Mouse (Mus musculus) CH12.LX (cell line): ENCODE measurements around the gene Ywhag. TPM values are rescaled to one million over a fixed set of nuclear protein-coding genes. Genes with fewer than 3 reads are reported as not detected.

Experiments used
- DNase-seq: peaks from one replicate; pipeline ENCODE4 v3.0.0-alpha.2; 2013; ENCODE audit errors: extremely low read depth
- H3K27ac ChIP-seq: 2 replicates; pipeline ENCODE4 v1.5.1; 2012; ENCODE audit warnings: low read depth, mild to moderate bottlenecking, control low read depth, moderate library complexity; ENCODE audit not compliant: insufficient read depth
- H3K27me3 ChIP-seq: replicated peaks from 2 replicates; pipeline ENCODE3; 2012; ENCODE audit warnings: inconsistent platforms
- H3K36me3 ChIP-seq, 2 experiments: replicated peaks in 1 of 2; 2 replicates each; pipeline versions ENCODE3 to v1.6.1; 2012; ENCODE audit warnings: inconsistent platforms in 1 of 2, low read length in 1 of 2, mild to moderate bottlenecking in 1 of 2, mixed read lengths in 1 of 2, moderate library complexity in 1 of 2; ENCODE audit not compliant: control insufficient read depth in 1 of 2, insufficient read depth in 1 of 2
- H3K4me1 ChIP-seq, 2 experiments: 2 replicates each; pipeline ENCODE4 v1.6.1; 2012; ENCODE audit warnings: inconsistent platforms in 1 of 2, moderate library complexity in 1 of 2; ENCODE audit not compliant: insufficient read depth in 2 of 2, control insufficient read depth in 1 of 2
- H3K4me2 ChIP-seq: 2 replicates; pipeline ENCODE4 v1.6.1; 2012; ENCODE audit warnings: low read depth, mild to moderate bottlenecking, control low read depth; ENCODE audit not compliant: poor library complexity, insufficient read depth, severe bottlenecking
- H3K4me3 ChIP-seq, 3 experiments: fragments of 150-350 bp in 1 of 3; sonication (generic) in 1 of 3; replicated peaks in 1 of 3; 2 replicates each; pipeline versions ENCODE3 to v1.5.1; 2011 to 2012; ENCODE audit warnings: low read depth in 2 of 3, low read length in 2 of 3, mild to moderate bottlenecking in 2 of 3, moderate library complexity in 2 of 3, control low read depth in 1 of 3, improper control_type of control experiment in 1 of 3, inconsistent platforms in 1 of 3, mixed read lengths in 1 of 3; ENCODE audit not compliant: poor library complexity in 1 of 3
- H3K79me2 ChIP-seq: replicated peaks from 2 replicates; pipeline ENCODE4 v1.6.1; 2012; ENCODE audit warnings: mild to moderate bottlenecking, moderate library complexity; ENCODE audit not compliant: control insufficient read depth, poor library complexity, insufficient read depth, severe bottlenecking; ENCODE audit errors: extremely low read depth
- H3K9ac ChIP-seq: 2 replicates; pipeline ENCODE4 v1.6.1; 2012; ENCODE audit warnings: low read depth, mild to moderate bottlenecking, control low read depth, moderate library complexity; ENCODE audit not compliant: insufficient read depth
- H3K9me3 ChIP-seq: replicated peaks from 2 replicates; pipeline ENCODE3; 2012; ENCODE audit warnings: low read length, inconsistent platforms, mixed read lengths
- BHLHE40 ChIP-seq: IDR thresholded peaks from 2 replicates; pipeline ENCODE4 v1.6.1; 2011; ENCODE audit warnings: mild to moderate bottlenecking, low read depth, low read length, improper control_type of control experiment
- CHD1 ChIP-seq: IDR thresholded peaks from 2 replicates; pipeline ENCODE4 v1.6.1; 2012; ENCODE audit warnings: low read depth, low read length, improper control_type of control experiment, inconsistent platforms
- CHD2 ChIP-seq: IDR thresholded peaks from 2 replicates; pipeline ENCODE4 v1.6.1; 2011; ENCODE audit warnings: low read length, improper control_type of control experiment
- CTCF ChIP-seq, 2 experiments: IDR thresholded peaks in 1 of 2; conservative IDR thresholded peaks in 1 of 2; 2 replicates each; pipeline ENCODE4 v1.5.1; 2011 to 2012; ENCODE audit warnings: low read depth in 2 of 2, low read length in 2 of 2, improper control_type of control experiment in 1 of 2, inconsistent platforms in 1 of 2, mild to moderate bottlenecking in 1 of 2, moderate library complexity in 1 of 2
- ELF1 ChIP-seq: IDR thresholded peaks from 2 replicates; pipeline ENCODE4 v1.6.1; 2014; ENCODE audit warnings: low read depth, mild to moderate bottlenecking, inconsistent platforms, low read length, improper control_type of control experiment
- ETS1 ChIP-seq: conservative IDR thresholded peaks from 2 replicates; pipeline ENCODE4 v1.6.1; 2012; ENCODE audit warnings: low read depth, mild to moderate bottlenecking, inconsistent platforms, low read length, improper control_type of control experiment, moderate library complexity
- GABPA ChIP-seq: IDR thresholded peaks from 2 replicates; pipeline ENCODE4 v1.6.1; 2012; ENCODE audit warnings: low read depth, low read length, improper control_type of control experiment, inconsistent platforms; ENCODE audit not compliant: insufficient replicate concordance
- IRF4 ChIP-seq: IDR thresholded peaks from 2 replicates; pipeline ENCODE4 v1.6.1; 2014; ENCODE audit warnings: low read depth, mild to moderate bottlenecking, inconsistent platforms, low read length, improper control_type of control experiment
- MAFK ChIP-seq: IDR thresholded peaks from 2 replicates; pipeline ENCODE4 v1.6.1; 2011; ENCODE audit warnings: low read length, improper control_type of control experiment; ENCODE audit not compliant: insufficient replicate concordance
- MEF2A ChIP-seq: IDR thresholded peaks from 2 replicates; pipeline ENCODE4 v1.6.1; 2014; ENCODE audit warnings: low read depth, mild to moderate bottlenecking, inconsistent platforms, low read length, improper control_type of control experiment, borderline replicate concordance
- MYC ChIP-seq: IDR thresholded peaks from 2 replicates; pipeline ENCODE4 v1.6.1; 2011; ENCODE audit warnings: low read depth, mild to moderate bottlenecking, improper control_type of control experiment, low read length
- NRF1 ChIP-seq: IDR thresholded peaks from 2 replicates; pipeline ENCODE4 v1.6.1; 2014; ENCODE audit warnings: low read depth, mild to moderate bottlenecking, inconsistent platforms, low read length, improper control_type of control experiment, moderate library complexity
- PAX5 ChIP-seq: IDR thresholded peaks from 2 replicates; pipeline ENCODE4 v1.6.1; 2012; ENCODE audit warnings: low read length, inconsistent platforms, mixed read lengths
- POLR2A ChIP-seq: IDR thresholded peaks from 2 replicates; pipeline ENCODE4 v1.6.1; 2011; ENCODE audit warnings: low read depth, mild to moderate bottlenecking, improper control_type of control experiment, low read length
- RAD21 ChIP-seq: IDR thresholded peaks from 2 replicates; pipeline ENCODE4 v1.6.1; 2011; ENCODE audit warnings: low read depth, mild to moderate bottlenecking, low read length, improper control_type of control experiment, moderate library complexity
- RCOR1 ChIP-seq: conservative IDR thresholded peaks from 2 replicates; pipeline ENCODE4 v1.6.1; 2012; ENCODE audit warnings: low read depth, mild to moderate bottlenecking, inconsistent platforms, low read length, improper control_type of control experiment
- SMC3 ChIP-seq: IDR thresholded peaks from 2 replicates; pipeline ENCODE4 v1.6.1; 2011; ENCODE audit warnings: low read depth, low read length, improper control_type of control experiment
- TBP ChIP-seq: conservative IDR thresholded peaks from 2 replicates; pipeline ENCODE4 v1.6.1; 2011; ENCODE audit warnings: low read depth, low read length, improper control_type of control experiment
- USF2 ChIP-seq: conservative IDR thresholded peaks from 2 replicates; pipeline ENCODE4 v1.6.1; 2011; ENCODE audit warnings: low read depth, low read length, improper control_type of control experiment
- ZC3H11A ChIP-seq: IDR thresholded peaks from 2 replicates; pipeline ENCODE4 v1.6.1; 2012; ENCODE audit warnings: low read depth, mild to moderate bottlenecking, inconsistent platforms, low read length, improper control_type of control experiment
- dilution Hi-C: fragments of 300-500 bp; cut with MboI; formaldehyde crosslinking; loops from 2 replicates; pipeline ENCODE4 v1.14.3; 2020; ENCODE audit warnings: low sequenced_read_pairs; ENCODE audit not compliant: extremely low pct_unique_long_range_greater_than_20kb, extremely low pct_ligation_motif_present
- in situ Hi-C: fragments of 300-500 bp; cut with MboI; formaldehyde crosslinking; loops from 3 replicates; pipeline ENCODE4 v1.14.3; 2019; ENCODE audit warnings: low sequenced_read_pairs, low pct_ligation_motif_present, low pct_unique_long_range_greater_than_20kb, mixed read lengths
- polyA plus RNA-seq: library from polyadenylated mRNA; unstranded; fragments of >175 nt; gene quantifications from 2 replicates; pipeline ENCODE4 v1.2.1, GENCODE M21; 2012; ENCODE audit warnings: low read depth; ENCODE audit not compliant: insufficient read length
- total RNA-seq, 2 experiments: library from RNA; depleted of rRNA; stranded (reverse); fragments of 300-350 nt in 1 of 2; fragments of >200 nt in 1 of 2; gene quantifications; 2 replicates each; pipeline ENCODE4 v1.2.3; 2012 to 2014

The Ywhag gene
- total and polyA plus RNA-seq, 3 experiments: 55.3 to 239 (median 77.3) TPM

DNA sequence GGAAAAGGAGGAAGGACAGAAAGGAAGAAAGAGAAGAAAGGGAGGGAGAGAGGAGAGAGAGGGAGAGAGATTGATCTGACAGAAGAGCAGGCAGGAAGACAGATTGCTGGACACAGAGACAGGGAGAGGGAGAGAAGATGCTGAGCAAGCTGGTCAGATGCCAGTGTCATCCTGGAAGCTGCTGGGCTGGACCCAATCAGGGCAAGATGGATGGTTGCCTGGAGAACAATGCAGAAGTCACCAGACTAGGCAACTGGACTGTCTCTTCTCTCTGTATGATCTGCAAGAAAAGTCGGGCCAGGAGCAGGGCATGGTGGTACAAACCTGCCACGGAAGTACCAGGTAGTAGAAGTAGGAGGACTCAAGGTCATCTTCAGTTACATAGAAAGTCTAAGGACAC lies 18.4 kb upstream of the Ywhag start:
- Histone ChIP-seq H3K9ac (no peak overlapping the region), H3K4me1 (peaks cover 11 to 25% of the 10 kb centered on the region in 2 experiments), H3K4me2 (no peak overlapping the region), H3K27ac (no peak overlapping the region), H3K9me3 (no peaks in the 10 kb centered on the region), H3K36me3 (no peaks in the 10 kb centered on the region), H3K27me3 (no peaks in the 10 kb centered on the region), H3K4me3 (no peak overlapping the region), H3K79me2 (no peaks in the 10 kb centered on the region)
- no peak for TF ChIP-seq MYC
- DNase-seq: no peak
- in situ Hi-C loops (no loop called here), dilution Hi-C loops (no loop called here)

- H3K4me3 ChIP-seq: no peak overlapping the region
- no peaks in the 10 kb centered on the region for H3K79me2 ChIP-seq
Measured at GRCm38 (mm10) chr5:135951660-135952059, 17.2 kb upstream of the Ywhag start.

GRCm38 (mm10) chr5:135950710-135951412 lies 16.4 kb upstream of the Ywhag start:
- H3K79me2 ChIP-seq: no peaks in the 10 kb centered on the region
- peaks cover 4 to 11% of the 10 kb centered on the region in 2 experiments for H3K4me1 ChIP-seq
- no peak overlapping the region for H3K4me3 ChIP-seq
- H3K27ac ChIP-seq: no peak overlapping the region
- H3K9ac ChIP-seq: no peak overlapping the region
- H3K36me3 ChIP-seq: no peaks in the 10 kb centered on the region
- no peak for DNase-seq
- no peak overlapping the region for H3K4me2 ChIP-seq
- H3K27me3 ChIP-seq: no peaks in the 10 kb centered on the region
- dilution Hi-C loops (no loop called here), in situ Hi-C loops (no loop called here)
- H3K9me3 ChIP-seq: no peaks in the 10 kb centered on the region
- TF ChIP-seq TBP: no peak
- no peak for TF ChIP-seq USF2

More at GRCm38 (mm10) chr5:135951660-135952059, 17.2 kb upstream of the Ywhag start:
- DNase-seq: no peak
- no peak overlapping the region for H3K9ac ChIP-seq
- TF ChIP-seq POLR2A (no peak), NRF1 (no peak), SMC3 (no peak), RCOR1 (no peak), CHD1 (no peak), MEF2A (no peak), ETS1 (no peak), GABPA (no peak), CTCF (conservative IDR thresholded peaks at IDR 0.05 in 1 of 2, IDR thresholded peaks at IDR 0.05 in 1 of 2; ENCODE audit: low read depth in 2 of 2, low read length in 2 of 2) (no peak), ELF1 (no peak), MAFK (no peak), PAX5 (no peak), ZC3H11A (no peak), IRF4 (no peak), CHD2 (no peak), RAD21 (no peak), BHLHE40 (no peak)
- TF ChIP-seq, all 38 proteins: peak for 0
- Histone ChIP-seq H3K27ac (no peak overlapping the region), H3K36me3 (no peaks in the 10 kb centered on the region), H3K9me3 (no peaks in the 10 kb centered on the region), H3K4me2 (no peak overlapping the region), H3K27me3 (no peaks in the 10 kb centered on the region), H3K4me1 (peaks cover 8 to 18% of the 10 kb centered on the region in 2 experiments)
- dilution Hi-C loops (no loop called here), in situ Hi-C loops (no loop called here)
